Mouse (Mus musculus): ENCODE data around the gene Spef1. TPM values are rescaled to one million over a fixed set of nuclear protein-coding genes. Genes with fewer than 3 reads are reported as not detected.
"Not testable (repeated sequence)": the region's sequence is repeated elsewhere in the genome, so short reads cannot be mapped to it uniquely, and the experiment has no call there.

Gene Spef1
- 10 to 100 TPM; 13.4 to 14.0 TPM for total RNA-seq (2021)
- long read RNA-seq, experiment 1, transcript Spef1-202 (7 exons, 2,600 nt), result major isoform, 13 of 19 reads
- long read RNA-seq, experiment 1, partial matches to known transcripts, result 1 of 19 reads
- long read RNA-seq, experiment 1, other reads (novel, unspliced or antisense), result 5 of 19 reads
- long read RNA-seq, experiment 2, transcript Spef1-202 (7 exons, 2,600 nt), result major isoform, 5 of 10 reads
- long read RNA-seq, experiment 2, partial matches to known transcripts, result 1 of 10 reads
- long read RNA-seq, experiment 2, other reads (novel, unspliced or antisense), result 4 of 10 reads

- intact Hi-C loops (cut with DNase I), result loop anchor here (2.0 to 10.0 kb wide), 2 partner anchors 76 to 228 kb away; partner anchors contain the start of gene Pank2
- DNase-seq (ENCODE audit: low spot score in 2 of 2), result peak; percentile 79
Measured at GRCm38 (mm10) chr2:131186771-131187601, at the start of gene Spef1, which contains the start of gene Cdc25b. TSS of gene Spef1 (minus strand) at chr2:131187282. TSS of gene Cdc25b (plus strand) at chr2:131186949.

DNA sequence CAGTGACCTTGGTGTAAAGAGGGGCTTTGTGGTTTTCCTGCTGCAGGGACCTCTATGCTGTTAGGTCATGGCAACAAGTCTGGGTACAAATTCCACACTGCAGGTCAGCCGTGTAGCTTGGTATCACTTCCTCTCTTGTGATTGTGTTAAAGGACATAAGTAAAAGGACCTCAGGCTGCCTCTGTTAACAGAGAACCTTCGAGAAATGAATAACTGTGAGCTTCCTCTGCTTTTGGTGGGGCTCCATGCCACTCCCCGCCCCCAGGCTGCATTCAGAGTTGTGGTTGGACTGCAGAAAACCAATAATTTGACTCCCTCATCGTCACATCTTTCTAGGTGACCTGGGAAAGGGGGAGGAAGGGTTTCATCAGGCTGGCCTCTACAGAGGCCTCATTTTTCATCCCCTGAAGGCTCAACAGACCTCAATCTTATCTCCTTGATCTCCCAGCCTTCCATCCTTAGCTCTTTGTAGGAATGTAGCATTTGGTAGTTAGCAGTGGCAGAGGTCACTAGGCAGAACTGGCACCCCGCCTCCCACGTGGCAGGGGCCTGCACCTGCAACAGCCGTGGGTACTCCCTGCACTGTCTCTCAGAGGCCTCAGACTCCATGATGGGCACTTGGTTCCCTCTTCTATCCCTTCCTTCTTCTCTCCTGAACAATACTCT, 48.0 kb upstream of the Spef1 start:
- no peak for DNase-seq (ENCODE audit: low spot score in 2 of 2)
- intact Hi-C loops (cut with DNase I), result no loop called here

GRCm38 (mm10) chr2:131234127-131234650, 47.1 kb upstream of the Spef1 start:
- no peak for DNase-seq (ENCODE audit: low spot score in 2 of 2)
- intact Hi-C loops (cut with DNase I), result no loop called here

GRCm38 (mm10) chr2:131233307-131234126, 46.4 kb upstream of the Spef1 start, which contains the start of gene Mavs:
TSS of gene Mavs (plus strand) at chr2:131234063.
- DNase-seq (ENCODE audit: low spot score in 2 of 2), result peak; percentile 92 to 96
- intact Hi-C loops (cut with DNase I), result no loop called here

DNA sequence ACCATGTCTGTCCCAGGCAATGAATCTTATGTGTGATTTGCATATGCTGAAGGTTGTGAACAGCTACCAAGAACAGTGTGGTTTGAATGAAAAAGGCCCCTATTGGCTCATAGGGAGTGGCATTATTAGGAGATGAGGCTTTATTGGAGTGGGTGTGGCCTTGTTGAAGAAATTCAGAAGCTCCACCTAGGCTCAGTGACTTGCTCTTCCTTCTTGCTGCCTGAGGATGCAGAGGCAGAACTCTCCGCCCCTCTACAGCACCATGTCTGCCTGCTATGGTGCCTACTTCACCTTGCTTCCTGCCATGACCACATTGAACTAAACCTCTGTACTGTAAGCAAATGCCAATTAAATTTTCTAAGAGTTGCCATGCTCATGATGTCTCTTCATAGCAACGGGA, 45.5 kb upstream of the Spef1 start:
- intact Hi-C loops (cut with DNase I), result no loop called here
- DNase-seq (ENCODE audit: low spot score in 2 of 2), result no peak

DNA sequence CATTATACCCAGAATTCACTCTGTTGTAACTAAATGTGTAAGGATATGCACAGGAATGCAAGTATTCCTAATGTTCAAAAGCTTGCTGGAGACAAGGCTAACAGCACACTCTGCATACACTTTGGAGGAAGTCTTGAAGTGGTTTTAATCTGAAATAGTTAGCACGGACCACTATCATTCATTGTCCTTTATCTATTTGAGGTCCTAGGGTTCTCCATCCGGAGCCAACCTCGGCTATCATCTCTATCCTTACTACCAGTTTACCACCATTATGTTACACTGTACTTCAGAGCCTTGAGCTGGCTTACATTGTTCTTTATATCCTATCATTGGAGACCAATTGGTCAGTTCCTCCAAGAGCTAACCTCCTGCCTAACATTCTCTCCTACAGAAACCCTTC, 40.2 kb upstream of the Spef1 start:
- intact Hi-C loops (cut with DNase I), result no loop called here
- no peak for DNase-seq (ENCODE audit: low spot score in 2 of 2)

DNA sequence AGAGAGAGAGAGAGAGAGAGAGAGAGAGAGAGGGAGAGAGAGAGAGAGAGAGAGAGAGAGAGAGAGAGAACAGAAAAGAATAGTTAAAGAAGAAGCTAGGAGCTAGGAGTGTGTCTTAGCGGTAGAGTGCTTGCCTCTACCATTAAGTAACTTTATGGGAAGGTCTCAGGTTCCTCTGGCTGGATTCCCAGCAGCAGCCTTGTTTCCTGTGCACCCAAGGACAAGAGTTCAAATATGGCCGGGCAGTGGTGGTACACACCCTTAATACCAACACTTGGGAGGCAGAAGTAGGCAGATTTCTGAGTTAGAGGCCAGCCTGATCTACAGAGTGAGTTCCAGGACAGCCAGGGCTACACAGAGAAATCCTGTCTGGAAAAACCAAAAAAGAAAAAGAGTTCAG, 39.6 kb upstream of the Spef1 start:
- DNase-seq (ENCODE audit: low spot score in 2 of 2); intact Hi-C loops (cut with DNase I): not testable (repeated sequence)

DNA sequence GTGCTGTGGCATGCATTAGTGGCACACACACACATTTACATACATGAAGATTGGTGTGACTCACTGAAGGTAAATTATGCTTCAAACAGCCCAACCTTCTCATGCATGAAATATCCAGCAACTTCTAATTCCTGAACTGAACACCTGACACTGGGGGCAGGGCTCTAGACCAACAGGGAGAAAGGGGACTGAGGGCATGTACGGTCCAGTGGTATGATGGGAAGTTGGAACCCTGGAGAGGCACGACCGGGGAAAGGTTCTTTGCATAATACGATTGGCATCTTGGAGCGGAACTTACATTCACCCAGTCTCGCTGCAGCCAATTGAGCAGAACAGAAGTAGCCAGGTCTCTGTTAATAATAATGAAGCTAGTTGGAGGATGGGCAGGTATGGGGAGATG, 38.1 kb upstream of the Spef1 start:
- no peak for DNase-seq (ENCODE audit: low spot score in 2 of 2)
- intact Hi-C loops (cut with DNase I), result no loop called here

GRCm38 (mm10) chr2:131223569-131223968, 36.5 kb upstream of the Spef1 start:
- DNase-seq (ENCODE audit: low spot score in 2 of 2), result no peak
- intact Hi-C loops (cut with DNase I), result no loop called here

DNA sequence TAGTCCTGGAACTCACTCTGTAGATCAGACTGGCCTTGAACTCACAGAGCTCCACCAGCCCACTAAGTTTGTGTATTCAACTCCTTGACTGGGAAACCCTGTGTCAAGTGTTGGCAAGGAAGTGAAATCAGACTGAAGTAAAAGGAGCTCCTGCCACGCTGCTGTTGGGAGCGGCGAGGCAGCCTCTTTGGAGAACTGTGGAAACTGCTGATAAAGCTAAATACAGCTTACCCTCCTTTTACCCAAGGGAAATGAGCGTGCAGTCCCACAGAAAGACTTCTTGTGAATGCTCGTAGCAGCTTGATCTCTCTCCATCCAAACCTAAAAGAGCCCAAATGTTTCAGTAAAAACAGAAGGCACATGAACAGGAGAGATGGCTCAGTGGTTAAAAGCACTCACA, 35.5 kb upstream of the Spef1 start:
- intact Hi-C loops (cut with DNase I), result no loop called here
- DNase-seq (ENCODE audit: low spot score in 2 of 2), result peak in 1 of 2 experiments; percentile 15

GRCm38 (mm10) chr2:131221853-131222515, 34.9 kb upstream of the Spef1 start:
- intact Hi-C loops (cut with DNase I), result no loop called here
- DNase-seq (ENCODE audit: low spot score in 2 of 2), result no peak

- no peak for DNase-seq (ENCODE audit: low spot score in 2 of 2)
- intact Hi-C loops (cut with DNase I), result no loop called here
Measured at GRCm38 (mm10) chr2:131220030-131220429, 32.9 kb upstream of the Spef1 start.

DNA sequence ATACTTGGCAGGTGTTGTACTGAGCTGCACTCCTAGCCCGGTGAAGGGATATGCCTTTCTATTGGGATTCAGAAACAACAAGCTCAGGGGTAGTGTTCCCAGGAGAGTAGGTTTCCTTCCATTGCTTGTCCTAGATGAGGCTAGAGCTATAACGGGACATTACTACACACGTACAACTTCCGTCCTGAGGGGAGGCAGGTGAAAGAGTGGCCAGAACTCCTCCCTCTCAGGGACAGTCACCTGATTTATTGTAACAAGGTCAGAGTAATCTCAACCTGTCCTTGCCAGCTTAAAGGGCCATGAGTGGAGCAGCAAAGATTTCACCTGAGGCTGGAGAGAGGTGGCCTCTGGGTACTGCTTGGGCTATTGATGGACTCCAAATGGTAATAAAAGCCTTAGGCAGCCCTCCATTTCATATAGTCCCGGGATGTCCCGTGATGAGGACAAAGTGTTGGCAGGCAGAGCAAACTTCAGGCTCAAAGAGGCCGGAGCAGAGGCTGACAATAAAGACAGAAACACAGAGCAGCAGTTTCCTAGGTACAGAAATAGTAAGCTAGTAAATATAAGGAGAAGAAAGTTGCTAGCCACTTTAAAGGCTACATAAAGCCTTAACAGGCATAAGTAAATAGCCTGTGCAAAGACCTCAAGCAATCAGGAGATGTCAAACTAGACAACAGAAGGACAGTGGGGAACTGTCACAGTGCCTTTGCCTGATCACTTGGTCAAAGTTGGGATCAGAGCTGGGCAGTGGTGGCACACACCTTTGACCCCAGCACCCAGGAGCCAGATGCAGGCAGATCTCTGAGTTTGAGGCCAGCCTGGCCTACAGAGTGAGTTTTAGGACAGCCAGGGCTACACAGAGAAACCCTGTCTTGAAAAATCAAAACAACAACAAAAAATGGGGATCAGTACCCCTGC, 29.1 kb upstream of the Spef1 start:
- no peak for DNase-seq (ENCODE audit: low spot score in 2 of 2)
- intact Hi-C loops (cut with DNase I), result no loop called here

- DNase-seq (ENCODE audit: low spot score in 2 of 2), result no peak
- intact Hi-C loops (cut with DNase I), result no loop called here
Measured at GRCm38 (mm10) chr2:131213773-131214172, 26.7 kb upstream of the Spef1 start.

DNA sequence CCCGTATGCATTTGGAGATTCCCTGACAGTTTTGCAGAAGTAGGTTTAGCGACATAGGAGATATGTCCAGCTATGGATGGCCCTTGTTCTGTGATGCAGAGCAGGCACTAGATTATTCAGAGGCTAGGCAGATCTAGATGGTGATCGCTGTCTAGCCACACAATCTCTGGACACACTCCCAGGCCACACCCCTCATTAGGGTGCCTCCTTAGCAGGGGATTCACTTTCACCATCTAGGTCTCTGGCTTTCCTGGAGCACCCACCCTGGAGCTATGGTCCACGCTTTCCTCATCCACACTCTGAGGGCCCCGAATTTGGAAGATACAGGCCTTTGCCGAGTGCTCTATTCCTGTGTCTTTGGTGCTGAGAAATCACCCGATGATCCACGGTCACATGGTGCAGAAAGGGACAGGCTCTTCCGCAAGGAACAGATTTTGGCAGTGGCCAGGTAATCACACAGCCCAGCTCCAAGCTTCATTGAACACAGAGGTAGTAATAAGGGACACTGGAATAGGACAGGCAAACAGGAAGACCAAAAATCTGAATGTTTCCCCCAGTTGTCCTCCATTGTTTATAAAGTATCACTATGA, 24.0 kb upstream of the Spef1 start:
- intact Hi-C loops (cut with DNase I), result no loop called here
- DNase-seq (ENCODE audit: low spot score in 2 of 2), result no peak

GRCm38 (mm10) chr2:131209969-131210792, 23.1 kb upstream of the Spef1 start:
- intact Hi-C loops (cut with DNase I), result loop anchor here (1.0 kb wide), 1 partner anchor 31 kb away; no protein-coding TSS in a partner anchor
- peak; percentile 95 for DNase-seq (ENCODE audit: low spot score in 2 of 2)
